Mouse (Mus musculus): ENCODE results near the gene Alkal2. TPM values are rescaled to one million over a fixed set of nuclear protein-coding genes. Genes with fewer than 3 reads are reported as not detected.
A peak's percentile ranks its signal among the peaks of the same experiment; 100 is the strongest.

The Alkal2 gene
- polyA plus RNA-seq, 1 experiment, result not detected

- no peak for TF ChIP-seq EP300 (IDR thresholded peaks at IDR 0.05; ENCODE audit: insufficient read depth, low read depth, low read length)
- TF ChIP-seq POLR2A (IDR thresholded peaks at IDR 0.05; ENCODE audit: insufficient read depth, low read length), result no peak
- no peak for TF ChIP-seq CTCF (IDR thresholded peaks at IDR 0.05; ENCODE audit: low read depth, low read length)
- Histone ChIP-seq H3K36me3 (ENCODE audit: control insufficient read depth, insufficient read depth, low read length, poor library complexity, severe bottlenecking) (no peaks in the 10 kb centered on the region; the same call in 1 of the 2 replicates), H3K9ac (ENCODE audit: low read depth, poor library complexity, severe bottlenecking) (peak overlapping the region; percentile 82), H3K27me3 (ENCODE audit: control insufficient read depth, insufficient read depth, low read length, poor library complexity, severe bottlenecking) (no peaks in the 10 kb centered on the region), H3K4me1 (ENCODE audit: control insufficient read depth, insufficient read depth, low read length) (no peaks in the 10 kb centered on the region), H3K9me3 (replicated peaks; ENCODE audit: control insufficient read depth, insufficient read depth, low read length, poor library complexity, severe bottlenecking) (no peaks in the 10 kb centered on the region), H3K4me3 (ENCODE audit: low read depth, low read length) (peak overlapping the region; percentile 79), H3K27ac (ENCODE audit: insufficient read depth, low read length) (no peak overlapping the region)
Observed at GRCm38 (mm10) chr12:30910860-30911259, 26.7 kb downstream of the Alkal2 start.

GRCm38 (mm10) chr12:30911261-30912047 lies 27.3 kb downstream of the Alkal2 start, which contains the start of the genes Acp1 and Sh3yl1:
Gene Acp1 (minus strand): TSS chr12:30911589.
Gene Sh3yl1 (plus strand): TSS chr12:30911668.
- H3K9ac ChIP-seq (ENCODE audit: low read depth, poor library complexity, severe bottlenecking), result peak within 1 kb of the TSS; percentile 82
- no peaks in the 10 kb centered on the region; the same call in 1 of the 2 replicates for H3K36me3 ChIP-seq (ENCODE audit: control insufficient read depth, insufficient read depth, low read length, poor library complexity, severe bottlenecking)
- H3K9me3 ChIP-seq (replicated peaks; ENCODE audit: control insufficient read depth, insufficient read depth, low read length, poor library complexity, severe bottlenecking), result no peaks in the 10 kb centered on the region
- H3K27ac ChIP-seq (ENCODE audit: insufficient read depth, low read length), result no peak within 1 kb of the TSS
- peak within 1 kb of the TSS; percentile 84 for H3K4me3 ChIP-seq (ENCODE audit: low read depth, low read length)
- no peaks in the 10 kb centered on the region for H3K27me3 ChIP-seq (ENCODE audit: control insufficient read depth, insufficient read depth, low read length, poor library complexity, severe bottlenecking)
- TF ChIP-seq EP300 (IDR thresholded peaks at IDR 0.05; ENCODE audit: insufficient read depth, low read depth, low read length) (no peak), CTCF (IDR thresholded peaks at IDR 0.05; ENCODE audit: low read depth, low read length) (no peak), POLR2A (IDR thresholded peaks at IDR 0.05; ENCODE audit: insufficient read depth, low read length) (peak; percentile 73)
- H3K4me1 ChIP-seq (ENCODE audit: control insufficient read depth, insufficient read depth, low read length), result no peaks in the 10 kb centered on the region

DNA sequence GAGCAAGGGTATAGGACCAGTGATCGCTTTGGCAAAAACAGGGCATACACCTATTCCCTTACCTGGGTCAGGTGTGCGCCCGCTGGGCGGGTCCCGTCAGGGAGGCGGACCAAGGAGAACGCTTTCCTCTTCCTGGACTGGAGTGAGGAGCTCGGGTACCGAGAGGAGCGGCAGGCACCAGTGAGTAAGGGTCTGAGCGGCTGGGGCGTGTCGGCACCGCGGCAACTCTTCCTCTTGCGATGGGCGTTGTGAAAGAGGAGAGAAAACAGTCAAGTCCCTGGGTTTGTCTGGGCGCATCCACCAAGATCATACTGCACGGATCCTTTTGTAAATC lies 27.9 kb downstream of the Alkal2 start:
- no peak for TF ChIP-seq POLR2A (IDR thresholded peaks at IDR 0.05; ENCODE audit: insufficient read depth, low read length)
- no peak for TF ChIP-seq CTCF (IDR thresholded peaks at IDR 0.05; ENCODE audit: low read depth, low read length)
- TF ChIP-seq EP300 (IDR thresholded peaks at IDR 0.05; ENCODE audit: insufficient read depth, low read depth, low read length), result no peak
- Histone ChIP-seq H3K9ac (ENCODE audit: low read depth, poor library complexity, severe bottlenecking) (peak overlapping the region; percentile 39), H3K9me3 (replicated peaks; ENCODE audit: control insufficient read depth, insufficient read depth, low read length, poor library complexity, severe bottlenecking) (no peaks in the 10 kb centered on the region), H3K36me3 (ENCODE audit: control insufficient read depth, insufficient read depth, low read length, poor library complexity, severe bottlenecking) (no peaks in the 10 kb centered on the region), H3K4me1 (ENCODE audit: control insufficient read depth, insufficient read depth, low read length) (no peaks in the 10 kb centered on the region), H3K27me3 (ENCODE audit: control insufficient read depth, insufficient read depth, low read length, poor library complexity, severe bottlenecking) (no peaks in the 10 kb centered on the region), H3K4me3 (ENCODE audit: low read depth, low read length) (peak overlapping the region; percentile 84), H3K27ac (ENCODE audit: insufficient read depth, low read length) (no peak overlapping the region)

GRCm38 (mm10) chr12:30912840-30913239 lies 28.7 kb downstream of the Alkal2 start:
- H3K9ac ChIP-seq (ENCODE audit: low read depth, poor library complexity, severe bottlenecking), result no peak overlapping the region
- H3K36me3 ChIP-seq (ENCODE audit: control insufficient read depth, insufficient read depth, low read length, poor library complexity, severe bottlenecking), result no peaks in the 10 kb centered on the region
- no peaks in the 10 kb centered on the region for H3K4me1 ChIP-seq (ENCODE audit: control insufficient read depth, insufficient read depth, low read length)
- H3K9me3 ChIP-seq (replicated peaks; ENCODE audit: control insufficient read depth, insufficient read depth, low read length, poor library complexity, severe bottlenecking), result no peaks in the 10 kb centered on the region
- no peaks in the 10 kb centered on the region for H3K27me3 ChIP-seq (ENCODE audit: control insufficient read depth, insufficient read depth, low read length, poor library complexity, severe bottlenecking)
- H3K4me3 ChIP-seq (ENCODE audit: low read depth, low read length), result no peak overlapping the region
- no peak overlapping the region for H3K27ac ChIP-seq (ENCODE audit: insufficient read depth, low read length)
- TF ChIP-seq CTCF (IDR thresholded peaks at IDR 0.05; ENCODE audit: low read depth, low read length) (no peak), EP300 (IDR thresholded peaks at IDR 0.05; ENCODE audit: insufficient read depth, low read depth, low read length) (no peak), POLR2A (IDR thresholded peaks at IDR 0.05; ENCODE audit: insufficient read depth, low read length) (no peak)

DNA sequence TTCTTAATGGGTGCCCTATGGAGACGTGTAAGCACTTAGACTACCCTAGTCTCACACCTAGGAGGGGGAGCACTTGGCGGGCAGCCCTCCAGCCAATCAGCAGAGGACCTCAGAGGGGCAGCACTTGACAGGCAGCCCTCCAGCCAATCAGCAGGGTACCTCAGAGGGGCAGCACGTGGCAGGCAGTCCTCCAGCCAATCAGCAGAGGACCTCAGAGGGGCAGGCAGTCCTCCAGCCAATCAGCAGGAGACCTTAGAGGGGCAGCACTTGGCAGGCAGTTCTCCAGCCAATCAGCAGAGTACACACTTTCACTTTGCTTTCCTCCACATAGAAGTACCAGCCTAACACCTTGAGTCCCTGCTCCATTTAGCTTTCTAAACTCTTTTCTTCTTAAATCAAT lies 38.3 kb downstream of the Alkal2 start:
- no peak overlapping the region for H3K27ac ChIP-seq (ENCODE audit: insufficient read depth, low read length)
- no peaks in the 10 kb centered on the region for H3K27me3 ChIP-seq (ENCODE audit: control insufficient read depth, insufficient read depth, low read length, poor library complexity, severe bottlenecking)
- H3K4me3 ChIP-seq (ENCODE audit: low read depth, low read length), result no peak overlapping the region
- no peaks in the 10 kb centered on the region for H3K4me1 ChIP-seq (ENCODE audit: control insufficient read depth, insufficient read depth, low read length)
- no peak overlapping the region for H3K9ac ChIP-seq (ENCODE audit: low read depth, poor library complexity, severe bottlenecking)
- no peaks in the 10 kb centered on the region for H3K9me3 ChIP-seq (replicated peaks; ENCODE audit: control insufficient read depth, insufficient read depth, low read length, poor library complexity, severe bottlenecking)
- TF ChIP-seq EP300 (IDR thresholded peaks at IDR 0.05; ENCODE audit: insufficient read depth, low read depth, low read length), result no peak
- no peak for TF ChIP-seq CTCF (IDR thresholded peaks at IDR 0.05; ENCODE audit: low read depth, low read length)
- TF ChIP-seq POLR2A (IDR thresholded peaks at IDR 0.05; ENCODE audit: insufficient read depth, low read length), result no peak
- no peaks in the 10 kb centered on the region for H3K36me3 ChIP-seq (ENCODE audit: control insufficient read depth, insufficient read depth, low read length, poor library complexity, severe bottlenecking)

DNA sequence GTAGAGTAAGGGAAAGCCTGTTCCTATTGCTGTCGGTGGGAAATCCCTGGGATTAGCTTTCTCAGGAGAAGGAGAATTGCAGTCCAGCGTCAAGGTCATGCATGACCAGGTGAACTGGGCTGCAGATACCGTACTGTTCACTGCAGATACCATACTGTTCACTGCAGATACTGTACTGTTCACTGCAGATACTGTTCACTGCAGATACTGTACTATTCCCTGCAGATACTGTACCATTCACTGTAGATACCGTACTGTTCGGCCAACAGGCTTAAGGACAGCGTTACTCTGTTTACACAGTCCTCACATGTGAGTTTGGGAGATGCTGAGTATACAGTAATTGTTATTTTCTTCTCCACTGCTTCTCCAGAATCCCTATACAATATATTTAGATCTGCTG lies 44.1 kb downstream of the Alkal2 start:
- no peak for TF ChIP-seq CTCF (IDR thresholded peaks at IDR 0.05; ENCODE audit: low read depth, low read length)
- no peak for TF ChIP-seq EP300 (IDR thresholded peaks at IDR 0.05; ENCODE audit: insufficient read depth, low read depth, low read length)
- no peak for TF ChIP-seq POLR2A (IDR thresholded peaks at IDR 0.05; ENCODE audit: insufficient read depth, low read length)
- H3K4me1 ChIP-seq (ENCODE audit: control insufficient read depth, insufficient read depth, low read length), result no peaks in the 10 kb centered on the region
- H3K9me3 ChIP-seq (replicated peaks; ENCODE audit: control insufficient read depth, insufficient read depth, low read length, poor library complexity, severe bottlenecking), result no peaks in the 10 kb centered on the region
- no peak overlapping the region for H3K4me3 ChIP-seq (ENCODE audit: low read depth, low read length)
- no peaks in the 10 kb centered on the region for H3K36me3 ChIP-seq (ENCODE audit: control insufficient read depth, insufficient read depth, low read length, poor library complexity, severe bottlenecking)
- H3K27me3 ChIP-seq (ENCODE audit: control insufficient read depth, insufficient read depth, low read length, poor library complexity, severe bottlenecking), result no peaks in the 10 kb centered on the region
- no peak overlapping the region for H3K9ac ChIP-seq (ENCODE audit: low read depth, poor library complexity, severe bottlenecking)
- H3K27ac ChIP-seq (ENCODE audit: insufficient read depth, low read length), result no peak overlapping the region

Measured in ES-Bruce4 (cell line).